Mouse (Mus musculus) midbrain, postnatal 0 days (tissue): ENCODE results near the gene Bad. TPM values are rescaled to one million over a fixed set of nuclear protein-coding genes. Genes with fewer than 3 reads are reported as not detected.

Experiments used
- ATAC-seq: fragments of 200-750 bp; cut with Nextera tagmentation; 2 replicates; pipeline ENCODE4 v1.8.0; 2017; ENCODE audit warnings: moderate number of reproducible peaks, mild to moderate bottlenecking, moderate TSS enrichment, moderate library complexity; ENCODE audit not compliant: low FRiP score
- DNase-seq: peaks from one replicate; pipeline ENCODE4 v3.0.0-alpha.2; 2015; ENCODE audit warnings: low spot score
- H3K27ac ChIP-seq: fragments of 300-500 bp; sonication (generic); 2 replicates; pipeline ENCODE4 v1.5.1; 2014; ENCODE audit warnings: low read depth, mild to moderate bottlenecking, low read length, mixed read lengths
- H3K27me3 ChIP-seq: fragments of 300-500 bp; sonication (generic); 2 replicates; pipeline ENCODE4 v1.6.1; 2014; ENCODE audit warnings: low read length, control low read depth, mixed read lengths; ENCODE audit not compliant: insufficient read depth
- H3K36me3 ChIP-seq: fragments of 300-500 bp; sonication (generic); 2 replicates; pipeline ENCODE4 v1.6.1; 2014; ENCODE audit warnings: low read length, control low read depth, mixed read lengths; ENCODE audit not compliant: insufficient read depth
- H3K4me1 ChIP-seq: fragments of 300-500 bp; sonication (generic); 2 replicates; pipeline ENCODE4 v1.6.1; 2014; ENCODE audit warnings: mild to moderate bottlenecking, control low read depth, antibody characterized with exemption, low read length, mixed read lengths; ENCODE audit not compliant: insufficient read depth
- H3K4me2 ChIP-seq: fragments of 300-500 bp; sonication (generic); 2 replicates; pipeline ENCODE4 v1.6.1; 2014; ENCODE audit warnings: low read depth, mild to moderate bottlenecking, low read length, mixed read lengths; ENCODE audit not compliant: poor library complexity, severe bottlenecking
- H3K4me3 ChIP-seq: fragments of 300-500 bp; sonication (generic); 2 replicates; pipeline ENCODE4 v1.5.1; 2014; ENCODE audit warnings: low read depth, mild to moderate bottlenecking, low read length, moderate library complexity
- H3K9ac ChIP-seq: fragments of 300-500 bp; sonication (generic); replicated peaks from 2 replicates; pipeline ENCODE4 v1.6.1; 2014; ENCODE audit warnings: mild to moderate bottlenecking, low read length, moderate library complexity, mixed read lengths; ENCODE audit not compliant: poor library complexity, severe bottlenecking
- H3K9me3 ChIP-seq: fragments of 300-500 bp; sonication (generic); 2 replicates; pipeline ENCODE4 v1.6.1; 2016; ENCODE audit warnings: low read length, control low read depth
- CTCF ChIP-seq: IDR thresholded peaks from 2 replicates; pipeline ENCODE4 v1.5.1; 2016; ENCODE audit warnings: antibody characterized with exemption, mild to moderate bottlenecking
- WGBS: fragments of 180-500 bp; shearing (Covaris S2); extraction: QIAGEN DNeasy Blood & Tissue Kit; methylation state at CpG from one replicate; pipeline ENCODE4 v1.1.7; 2014; 5-methylcytosine and 5-hydroxymethylcytosine counted together
- polyA plus RNA-seq: library from polyadenylated mRNA; unstranded; fragments of >200 nt; fragmentation: Nextera tagmentation; extraction: Ambion mirVana; gene quantifications from 2 replicates; pipeline ENCODE4 v1.2.1, GENCODE M21; 2015
- total RNA-seq: library from RNA; depleted of rRNA; stranded (reverse); fragments of >200 nt; gene quantifications from 2 replicates; pipeline ENCODE4 v1.2.3, GENCODE M21; 2014

The Bad gene
- total and polyA plus RNA-seq, 2 experiments from 2014 or later, result 50.3 to 91.6 TPM

DNA sequence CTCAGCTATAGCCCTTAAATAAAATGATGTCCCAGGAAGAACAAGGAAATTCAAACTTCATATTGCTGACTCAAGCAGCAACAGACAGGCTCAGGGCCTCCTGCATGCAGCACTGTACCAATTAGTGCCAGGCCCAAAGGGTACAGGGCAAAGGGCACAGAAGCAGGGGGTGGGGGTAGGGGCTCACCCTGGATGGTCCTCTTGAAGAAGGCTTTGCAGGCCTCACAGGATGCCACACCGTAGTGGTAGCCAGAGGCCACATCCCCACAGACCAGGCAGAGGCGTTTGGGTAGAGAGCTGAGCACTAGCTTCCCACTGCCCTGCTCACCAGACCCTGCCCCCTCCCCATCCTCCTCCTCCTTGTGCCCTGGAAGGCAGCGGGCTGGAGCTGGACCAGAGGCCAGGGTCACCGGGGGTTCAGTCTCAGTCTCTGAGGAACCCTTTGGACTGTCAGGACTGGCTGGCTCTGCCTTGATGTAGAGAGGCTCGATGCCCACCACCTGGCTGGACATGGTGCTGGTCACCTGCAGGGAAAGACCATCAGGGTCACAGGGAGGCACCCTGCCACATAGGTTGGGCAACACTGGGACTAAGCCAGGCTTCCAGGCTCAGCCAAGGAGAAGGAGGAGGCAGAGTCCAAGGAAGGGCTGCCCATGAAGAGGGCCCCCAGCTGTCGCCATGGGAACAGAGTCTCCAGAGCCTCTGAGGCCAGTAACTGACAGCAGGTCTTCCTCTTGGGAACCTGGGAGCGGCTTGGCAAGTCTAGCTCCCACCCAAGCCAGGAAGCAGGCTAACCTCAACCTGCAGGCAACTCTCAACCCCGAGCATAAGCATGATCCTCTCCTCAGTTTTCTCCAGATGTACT, 21.6 kb upstream of the Bad start:
- H3K9me3 ChIP-seq, result no peaks in the 10 kb centered on the region
- H3K4me3 ChIP-seq, result peak overlapping the region; percentile 83
- no peak overlapping the region for H3K27ac ChIP-seq
- H3K27me3 ChIP-seq, result peaks cover 19% of the 10 kb centered on the region
- DNase-seq (peak; percentile 27), ATAC-seq (no peak)
- peak overlapping the region; percentile 84 for H3K4me2 ChIP-seq
- H3K9ac ChIP-seq, result peak overlapping the region; percentile 29; the same call in 1 of the 2 replicates
- no peak for TF ChIP-seq CTCF
- H3K36me3 ChIP-seq, result no peaks in the 10 kb centered on the region
- WGBS, result 45% methylated on average over 8 of the region's 8 CpGs
- H3K4me1 ChIP-seq, result peaks cover 16% of the 10 kb centered on the region

GRCm38 (mm10) chr19:6920741-6921636, 20.7 kb upstream of the Bad start:
- Histone ChIP-seq H3K4me1 (peaks cover 16% of the 10 kb centered on the region), H3K9me3 (no peaks in the 10 kb centered on the region), H3K9ac (peak overlapping the region; percentile 84), H3K36me3 (no peaks in the 10 kb centered on the region), H3K4me3 (peak overlapping the region; percentile 83), H3K4me2 (peak overlapping the region; percentile 84), H3K27ac (peak overlapping the region; percentile 74), H3K27me3 (peaks cover 28% of the 10 kb centered on the region)
- WGBS, result 3% methylated on average over 32 of the region's 48 CpGs
- TF ChIP-seq CTCF, result peak; percentile 33; the same call in 1 of the 2 replicates
- ATAC-seq (peak; percentile 3), DNase-seq (peak; percentile 40)

DNA sequence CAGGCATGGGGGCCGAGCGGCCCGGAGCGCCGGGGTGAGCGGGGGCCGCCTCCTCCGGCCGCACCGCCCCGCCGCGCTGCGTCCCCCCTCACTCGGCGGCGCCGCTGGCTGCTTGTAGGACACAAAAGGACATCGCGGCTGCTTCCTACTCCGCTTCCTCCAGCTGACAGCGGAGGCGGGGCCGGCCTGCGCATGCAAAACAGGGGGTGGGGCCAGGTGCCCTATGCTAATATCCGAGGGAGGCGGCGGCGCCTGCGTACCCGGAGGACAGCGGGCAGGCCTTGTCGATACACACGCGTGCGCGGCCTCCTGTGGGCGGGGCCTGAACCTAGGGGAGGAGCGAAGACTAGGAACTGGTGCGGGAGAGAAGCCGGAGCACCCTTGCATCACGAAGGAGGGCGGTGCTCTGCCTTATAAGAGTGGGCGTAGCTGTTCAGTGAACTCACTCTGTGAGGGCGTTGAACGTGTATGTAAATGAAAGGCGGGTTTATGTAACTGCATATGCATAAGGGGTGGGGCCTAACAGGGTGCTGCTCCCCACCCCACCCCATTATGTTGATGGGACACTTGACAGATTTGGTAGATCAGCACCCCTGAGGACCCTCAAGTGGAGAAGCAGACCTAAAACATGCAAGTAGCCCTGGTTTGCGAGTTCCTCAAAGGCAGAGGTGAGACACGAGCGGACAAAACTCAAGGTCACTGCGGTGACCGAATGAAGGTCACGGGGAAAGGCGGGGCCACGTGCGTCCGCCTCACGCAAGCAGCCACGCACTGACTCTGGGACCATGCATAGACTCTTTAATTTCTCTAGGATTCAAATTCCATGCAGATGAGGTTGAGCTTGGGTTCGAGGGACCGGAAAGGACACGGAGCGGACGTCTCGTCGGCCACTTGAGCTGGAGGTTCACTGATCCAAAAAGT, 19.8 kb upstream of the Bad start, which contains the start of gene Esrra:
TSS of gene Esrra (minus strand) at position 167 of the 921 bp plus-strand sequence.
- DNase-seq, result peak; percentile 99
- peak within 1 kb of the TSS; percentile 84 for H3K4me2 ChIP-seq
- H3K9me3 ChIP-seq, result no peaks in the 10 kb centered on the region
- peak within 1 kb of the TSS; percentile 74 for H3K27ac ChIP-seq
- WGBS, result under 1% methylated on average over 56 of the region's 66 CpGs
- no peak for TF ChIP-seq CTCF
- H3K27me3 ChIP-seq, result peaks cover 36% of the 10 kb centered on the region
- H3K4me1 ChIP-seq, result peaks cover 16% of the 10 kb centered on the region
- ATAC-seq, result peak; percentile 93
- peak within 1 kb of the TSS; percentile 83 for H3K4me3 ChIP-seq
- H3K36me3 ChIP-seq, result no peaks in the 10 kb centered on the region
- H3K9ac ChIP-seq, result peak within 1 kb of the TSS; percentile 84

DNA sequence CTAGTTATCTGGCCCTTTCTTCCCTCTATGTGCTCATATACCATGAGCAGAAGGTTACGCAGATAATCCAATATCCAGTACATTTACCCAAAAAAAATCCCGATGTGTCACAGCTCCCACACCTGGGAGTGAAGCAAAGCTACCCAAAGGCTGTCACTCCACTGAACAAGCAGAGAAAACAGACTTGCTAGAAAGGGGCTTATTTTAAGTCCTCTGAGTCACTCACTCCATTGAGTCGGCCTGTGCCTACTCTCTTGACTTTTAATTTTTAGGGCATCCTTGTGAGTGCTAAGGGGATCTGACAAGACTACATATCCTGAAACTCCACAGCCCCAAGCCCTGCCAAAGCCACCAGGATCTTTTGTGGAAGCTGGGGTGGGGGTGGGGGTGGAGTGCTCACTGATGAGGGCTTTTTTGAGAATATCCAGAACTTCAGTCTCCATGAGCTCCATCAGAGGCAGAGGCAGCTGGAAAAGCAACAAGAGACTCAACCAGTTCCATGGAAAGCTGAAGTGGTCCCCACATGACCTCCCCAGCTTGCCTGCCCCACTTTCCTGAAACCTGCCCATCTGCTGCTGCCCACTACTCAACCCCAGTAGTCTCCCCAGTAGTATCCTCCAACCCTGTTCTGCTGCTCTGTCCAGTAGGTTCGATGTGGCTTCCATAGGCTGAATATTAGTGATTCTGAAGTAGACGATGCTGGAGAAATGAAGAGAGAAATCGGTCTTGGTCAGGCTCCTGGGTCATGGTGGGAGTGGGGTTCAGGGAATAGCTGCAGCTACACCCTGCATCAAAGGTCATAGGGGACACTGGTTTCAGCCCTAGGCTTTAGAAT, 18.5 kb upstream of the Bad start:
- no peak overlapping the region for H3K9ac ChIP-seq
- H3K4me3 ChIP-seq, result no peak overlapping the region
- peak overlapping the region; percentile 84 for H3K4me2 ChIP-seq
- 63% methylated on average over 6 of the region's 6 CpGs for WGBS
- peaks cover 16% of the 10 kb centered on the region for H3K4me1 ChIP-seq
- DNase-seq, result no peak
- no peak for TF ChIP-seq CTCF
- H3K36me3 ChIP-seq, result no peaks in the 10 kb centered on the region
- H3K27me3 ChIP-seq, result peaks cover 48% of the 10 kb centered on the region
- no peaks in the 10 kb centered on the region for H3K9me3 ChIP-seq
- no peak for ATAC-seq
- no peak overlapping the region for H3K27ac ChIP-seq
